Mouse (Mus musculus) spleen, postnatal 4 days (tissue): ENCODE results near the gene Fam205a2.
"Not testable (repeated sequence)": the region's sequence is repeated elsewhere in the genome, so short reads cannot be mapped to it uniquely, and the experiment has no call there.

Experiments
- DNase-seq, 2 experiments: peaks; one replicate each; pipeline ENCODE4 v3.0.0; 2022; ENCODE audit warnings: low spot score in 2 of 2

The Fam205a2 gene

DNA sequence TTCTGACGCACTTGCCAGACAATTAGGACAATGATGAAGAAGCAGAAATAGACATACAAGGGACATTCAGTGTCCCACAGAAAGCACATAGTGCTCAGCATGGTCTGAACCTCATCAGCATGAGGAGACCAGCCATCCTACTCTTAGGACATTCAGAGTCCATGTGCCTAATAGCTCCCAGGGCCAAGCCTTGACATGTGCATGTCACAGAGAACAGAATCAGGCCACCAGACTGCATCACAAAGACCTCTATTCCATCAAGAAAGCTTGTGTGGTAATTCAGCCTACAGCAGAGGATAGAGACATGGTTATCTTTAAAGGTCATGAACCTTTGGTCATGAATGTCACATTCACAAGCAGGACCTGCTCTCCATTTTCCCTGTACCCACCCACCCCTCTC is at the start of gene Fam205a2:
Gene Fam205a2, minus strand, starts transcription at position 101 of the 400 bp plus-strand sequence.
- not testable (repeated sequence) for DNase-seq
